Mouse (Mus musculus): Measurements from ENCODE around the gene Rai1. TPM values are rescaled to one million over a fixed set of nuclear protein-coding genes. Genes with fewer than 3 reads are reported as not detected.

The Rai1 gene
- total and polyA plus RNA-seq, 2 experiments from 2014 or later: 21.2 to 60.7 TPM

GRCm38 (mm10) chr11:60067646-60068045 is 37.2 kb upstream of the Rai1 start:
- no peak for TF ChIP-seq CTCF (IDR thresholded peaks at IDR 0.05; ENCODE audit: low read depth)
- WGBS: 89% methylated on average over 4 of the region's 4 CpGs
- Histone ChIP-seq H3K9ac (no peak overlapping the region), H3K9me3 (ENCODE audit: low read length) (no peaks in the 10 kb centered on the region), H3K27ac (ENCODE audit: low read depth, low read length) (no peak overlapping the region), H3K4me3 (ENCODE audit: low read depth, low read length) (no peak overlapping the region), H3K36me3 (ENCODE audit: insufficient read depth) (no peaks in the 10 kb centered on the region), H3K27me3 (ENCODE audit: insufficient read depth, low read length) (no peaks in the 10 kb centered on the region), H3K4me1 (ENCODE audit: insufficient read depth) (no peaks in the 10 kb centered on the region), H3K4me2 (ENCODE audit: low read depth) (no peak overlapping the region)
- no peak for DNase-seq
- no peak for ATAC-seq

GRCm38 (mm10) chr11:60068631-60069030 is 36.2 kb upstream of the Rai1 start:
- H3K4me2 ChIP-seq (ENCODE audit: low read depth): no peak overlapping the region
- no peaks in the 10 kb centered on the region for H3K27me3 ChIP-seq (ENCODE audit: insufficient read depth, low read length)
- no peaks in the 10 kb centered on the region for H3K36me3 ChIP-seq (ENCODE audit: insufficient read depth)
- no peak for DNase-seq
- no peaks in the 10 kb centered on the region for H3K4me1 ChIP-seq (ENCODE audit: insufficient read depth)
- ATAC-seq: no peak
- no peaks in the 10 kb centered on the region for H3K9me3 ChIP-seq (ENCODE audit: low read length)
- TF ChIP-seq CTCF (IDR thresholded peaks at IDR 0.05; ENCODE audit: low read depth): no peak
- no peak overlapping the region for H3K4me3 ChIP-seq (ENCODE audit: low read depth, low read length)
- no peak overlapping the region for H3K9ac ChIP-seq
- H3K27ac ChIP-seq (ENCODE audit: low read depth, low read length): no peak overlapping the region

- Histone ChIP-seq H3K4me2 (ENCODE audit: low read depth) (no peak overlapping the region), H3K9me3 (ENCODE audit: low read length) (no peaks in the 10 kb centered on the region), H3K36me3 (ENCODE audit: insufficient read depth) (no peaks in the 10 kb centered on the region), H3K4me1 (ENCODE audit: insufficient read depth) (no peaks in the 10 kb centered on the region), H3K9ac (no peak overlapping the region), H3K27ac (ENCODE audit: low read depth, low read length) (no peak overlapping the region), H3K4me3 (ENCODE audit: low read depth, low read length) (no peak overlapping the region), H3K27me3 (ENCODE audit: insufficient read depth, low read length) (no peaks in the 10 kb centered on the region)
- ATAC-seq (peak; percentile 81), DNase-seq (peak; percentile 71)
- TF ChIP-seq CTCF (IDR thresholded peaks at IDR 0.05; ENCODE audit: low read depth): peak; percentile 78
- WGBS: 24% methylated on average over 8 of the region's 8 CpGs
Observed at GRCm38 (mm10) chr11:60070599-60070998, 34.2 kb upstream of the Rai1 start.

- no peaks in the 10 kb centered on the region for H3K27me3 ChIP-seq (ENCODE audit: insufficient read depth, low read length)
- no peaks in the 10 kb centered on the region for H3K36me3 ChIP-seq (ENCODE audit: insufficient read depth)
- H3K4me3 ChIP-seq (ENCODE audit: low read depth, low read length): no peak overlapping the region
- DNase-seq (no peak), ATAC-seq (no peak)
- H3K4me1 ChIP-seq (ENCODE audit: insufficient read depth): no peaks in the 10 kb centered on the region
- no peak for TF ChIP-seq CTCF (IDR thresholded peaks at IDR 0.05; ENCODE audit: low read depth)
- H3K9me3 ChIP-seq (ENCODE audit: low read length): no peaks in the 10 kb centered on the region
- H3K9ac ChIP-seq: no peak overlapping the region
- no peak overlapping the region for H3K27ac ChIP-seq (ENCODE audit: low read depth, low read length)
- H3K4me2 ChIP-seq (ENCODE audit: low read depth): no peak overlapping the region
- WGBS: 93% methylated on average over 6 of the region's 6 CpGs
Observed at GRCm38 (mm10) chr11:60071221-60071620, 33.6 kb upstream of the Rai1 start.

- no peaks in the 10 kb centered on the region for H3K4me1 ChIP-seq (ENCODE audit: insufficient read depth)
- no peak overlapping the region for H3K27ac ChIP-seq (ENCODE audit: low read depth, low read length)
- no peak overlapping the region for H3K4me2 ChIP-seq (ENCODE audit: low read depth)
- H3K9me3 ChIP-seq (ENCODE audit: low read length): no peaks in the 10 kb centered on the region
- no peak overlapping the region for H3K4me3 ChIP-seq (ENCODE audit: low read depth, low read length)
- H3K27me3 ChIP-seq (ENCODE audit: insufficient read depth, low read length): no peaks in the 10 kb centered on the region
- no peak for TF ChIP-seq CTCF (IDR thresholded peaks at IDR 0.05; ENCODE audit: low read depth)
- H3K9ac ChIP-seq: no peak overlapping the region
- ATAC-seq (no peak), DNase-seq (no peak)
- no peaks in the 10 kb centered on the region for H3K36me3 ChIP-seq (ENCODE audit: insufficient read depth)
Observed at GRCm38 (mm10) chr11:60073121-60073520, 31.7 kb upstream of the Rai1 start.

- no peak for TF ChIP-seq CTCF (IDR thresholded peaks at IDR 0.05; ENCODE audit: low read depth)
- H3K4me2 ChIP-seq (ENCODE audit: low read depth): no peak overlapping the region
- no peaks in the 10 kb centered on the region for H3K9me3 ChIP-seq (ENCODE audit: low read length)
- no peak overlapping the region for H3K4me3 ChIP-seq (ENCODE audit: low read depth, low read length)
- H3K9ac ChIP-seq: no peak overlapping the region
- H3K36me3 ChIP-seq (ENCODE audit: insufficient read depth): no peaks in the 10 kb centered on the region
- no peak for ATAC-seq
- no peaks in the 10 kb centered on the region for H3K4me1 ChIP-seq (ENCODE audit: insufficient read depth)
- 73% methylated on average over 15 of the region's 15 CpGs for WGBS
- H3K27me3 ChIP-seq (ENCODE audit: insufficient read depth, low read length): no peaks in the 10 kb centered on the region
- no peak for DNase-seq
- no peak overlapping the region for H3K27ac ChIP-seq (ENCODE audit: low read depth, low read length)
Observed at GRCm38 (mm10) chr11:60073936-60074502, 30.8 kb upstream of the Rai1 start.

- WGBS: 81% methylated on average over 3 of the region's 3 CpGs
- ATAC-seq: no peak
- Histone ChIP-seq H3K4me2 (ENCODE audit: low read depth) (no peak overlapping the region), H3K27me3 (ENCODE audit: insufficient read depth, low read length) (no peaks in the 10 kb centered on the region), H3K4me1 (ENCODE audit: insufficient read depth) (no peaks in the 10 kb centered on the region), H3K27ac (ENCODE audit: low read depth, low read length) (no peak overlapping the region), H3K36me3 (ENCODE audit: insufficient read depth) (no peaks in the 10 kb centered on the region), H3K9me3 (ENCODE audit: low read length) (no peaks in the 10 kb centered on the region), H3K9ac (no peak overlapping the region), H3K4me3 (ENCODE audit: low read depth, low read length) (no peak overlapping the region)
- TF ChIP-seq CTCF (IDR thresholded peaks at IDR 0.05; ENCODE audit: low read depth): no peak
- DNase-seq: no peak
Observed at GRCm38 (mm10) chr11:60076183-60076582, 28.6 kb upstream of the Rai1 start.
